Mouse (Mus musculus): ENCODE measurements around the gene Smad3.
A peak's percentile ranks its signal among the peaks of the same experiment; 100 is the strongest.

Smad3 gene

GRCm38 (mm10) chr9:63718170-63718569, 39.6 kb downstream of the Smad3 start:
- DNase-seq: no peak

- no peak for DNase-seq
Observed at GRCm38 (mm10) chr9:63717474-63718005, 40.3 kb downstream of the Smad3 start.

- DNase-seq: no peak
Observed at GRCm38 (mm10) chr9:63716150-63717138, 41.4 kb downstream of the Smad3 start.

- no peak for DNase-seq
Observed at GRCm38 (mm10) chr9:63714572-63714971, 43.2 kb downstream of the Smad3 start.

- DNase-seq: no peak
Observed at GRCm38 (mm10) chr9:63712838-63713237, 45.0 kb downstream of the Smad3 start.

GRCm38 (mm10) chr9:63711580-63712230, 46.1 kb downstream of the Smad3 start:
- no peak for DNase-seq

- DNase-seq: no peak
Observed at GRCm38 (mm10) chr9:63709857-63710256, 47.9 kb downstream of the Smad3 start.

- DNase-seq: no peak
Observed at GRCm38 (mm10) chr9:63709266-63709665, 48.5 kb downstream of the Smad3 start.

GRCm38 (mm10) chr9:63707816-63708588, 49.8 kb downstream of the Smad3 start:
- DNase-seq: no peak

GRCm38 (mm10) chr9:63706152-63706733, 51.6 kb downstream of the Smad3 start:
- DNase-seq: peak; percentile 56

GRCm38 (mm10) chr9:63704979-63705751, 52.6 kb downstream of the Smad3 start:
- no peak for DNase-seq

- DNase-seq: no peak
Observed at GRCm38 (mm10) chr9:63704131-63704530, 53.7 kb downstream of the Smad3 start.

GRCm38 (mm10) chr9:63703236-63703785, 54.5 kb downstream of the Smad3 start:
- DNase-seq: no peak

GRCm38 (mm10) chr9:63702502-63703013, 55.2 kb downstream of the Smad3 start:
- DNase-seq: peak; percentile 46

GRCm38 (mm10) chr9:63701957-63702309, 55.9 kb downstream of the Smad3 start:
- DNase-seq: no peak

- DNase-seq: no peak
Observed at GRCm38 (mm10) chr9:63701258-63701956, 56.4 kb downstream of the Smad3 start.

- DNase-seq: no peak
Observed at GRCm38 (mm10) chr9:63699145-63699544, 58.6 kb downstream of the Smad3 start.

GRCm38 (mm10) chr9:63698320-63699045, 59.3 kb downstream of the Smad3 start:
- no peak for DNase-seq

GRCm38 (mm10) chr9:63697606-63698005, 60.2 kb downstream of the Smad3 start:
- no peak for DNase-seq

All from right cerebral cortex, adult 18-20 months (tissue).